Mouse (Mus musculus): Measurements from ENCODE around the gene Cst3. TPM values are rescaled to one million over a fixed set of nuclear protein-coding genes. Genes with fewer than 3 reads are reported as not detected.

Cst3 gene
- polyA plus RNA-seq, 1 experiment from 2014 or later = 344 TPM

- no peak overlapping the region for H3K27ac ChIP-seq
- 44% methylated on average over 3 of the region's 3 CpGs for WGBS
- peaks cover 9% of the 10 kb centered on the region for H3K36me3 ChIP-seq
- H3K9me3 ChIP-seq = no peaks in the 10 kb centered on the region
- no peak for ATAC-seq (ENCODE audit: insufficient number of reproducible peaks, insufficient read depth, low FRiP score, low TSS enrichment, low read depth)
- no peaks in the 10 kb centered on the region for H3K27me3 ChIP-seq
- H3K4me3 ChIP-seq = no peak overlapping the region
- no peak overlapping the region for H3K9ac ChIP-seq
- H3K4me2 ChIP-seq = no peak overlapping the region
- peaks cover 22% of the 10 kb centered on the region for H3K4me1 ChIP-seq
Measured at GRCm38 (mm10) chr2:148877016-148877770, 1.7 kb upstream of the Cst3 start.

DNA sequence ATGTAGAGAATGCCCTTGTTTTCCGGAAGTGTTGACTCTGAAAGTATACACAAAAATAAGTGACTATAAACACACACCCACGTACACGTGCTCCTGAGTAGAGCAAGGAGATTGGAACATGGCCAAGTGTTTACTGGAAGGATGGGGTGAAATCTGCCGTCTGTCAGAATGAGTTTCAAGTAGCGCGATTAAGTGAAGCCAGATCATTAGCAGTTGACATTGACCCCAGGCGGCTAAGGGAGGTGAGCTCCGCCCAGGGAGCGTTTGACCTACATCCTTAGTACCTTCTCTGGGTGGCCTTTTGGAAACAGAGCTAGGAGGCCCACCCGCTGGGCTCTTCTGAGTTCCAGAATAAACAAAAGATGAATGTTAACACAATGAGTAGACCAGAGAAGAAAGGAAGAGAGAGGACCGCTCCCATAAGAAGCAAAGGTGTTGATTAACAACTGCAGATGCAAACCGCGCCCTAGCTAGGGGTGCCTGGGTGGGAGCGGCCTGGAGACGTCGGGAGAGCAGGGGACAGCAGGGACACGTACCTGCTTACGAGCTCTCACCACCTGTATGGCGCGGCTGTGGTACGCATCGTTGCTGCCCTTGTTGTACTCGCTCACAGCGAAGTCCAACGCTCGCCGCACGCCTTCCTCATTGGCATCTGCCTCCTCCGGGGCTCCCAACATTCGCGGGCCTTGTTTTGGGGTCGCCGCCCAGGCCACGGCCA, 716 bp downstream of the Cst3 start:
- H3K9ac ChIP-seq = peak overlapping the region; percentile 90
- ATAC-seq (ENCODE audit: insufficient number of reproducible peaks, insufficient read depth, low FRiP score, low TSS enrichment, low read depth) = peak; percentile 56
- H3K27ac ChIP-seq = peak overlapping the region; percentile 92
- peak overlapping the region; percentile 82 for H3K4me2 ChIP-seq
- peaks cover 22% of the 10 kb centered on the region for H3K4me1 ChIP-seq
- under 1% methylated on average over 34 of the region's 34 CpGs for WGBS
- peak overlapping the region; percentile 89 for H3K4me3 ChIP-seq
- peaks cover 25% of the 10 kb centered on the region for H3K36me3 ChIP-seq
- H3K27me3 ChIP-seq = no peaks in the 10 kb centered on the region
- H3K9me3 ChIP-seq = no peaks in the 10 kb centered on the region

GRCm38 (mm10) chr2:148874224-148874616, 1.3 kb downstream of the Cst3 start:
- no peak for ATAC-seq (ENCODE audit: insufficient number of reproducible peaks, insufficient read depth, low FRiP score, low TSS enrichment, low read depth)
- Histone ChIP-seq H3K4me1 (peaks cover 22% of the 10 kb centered on the region), H3K27me3 (no peaks in the 10 kb centered on the region), H3K27ac (no peak overlapping the region), H3K4me3 (peak overlapping the region; percentile 89), H3K4me2 (peak overlapping the region; percentile 82), H3K9me3 (no peaks in the 10 kb centered on the region), H3K9ac (peak overlapping the region; percentile 90), H3K36me3 (peaks cover 25% of the 10 kb centered on the region)
- 38% methylated on average over 3 of the region's 3 CpGs for WGBS

DNA sequence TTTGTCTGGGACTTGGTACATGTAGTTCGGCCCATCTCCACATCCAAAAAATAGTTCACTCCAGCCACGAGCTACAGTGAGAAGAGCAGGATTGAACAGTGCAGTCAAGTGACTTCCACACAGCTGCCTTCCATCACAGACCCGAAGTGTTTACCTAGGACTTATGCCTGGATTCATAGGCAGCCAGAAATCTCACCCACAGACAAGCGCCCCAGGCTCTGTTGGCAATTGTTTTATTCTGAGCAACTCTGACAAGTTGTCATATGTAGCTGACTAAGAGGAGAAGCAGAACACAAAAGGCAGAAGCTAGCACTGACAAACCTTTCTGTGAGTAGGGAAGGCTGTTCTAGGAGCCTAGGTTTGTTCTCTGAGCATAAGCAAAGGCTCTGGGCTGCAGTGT, 2.6 kb downstream of the Cst3 start:
- WGBS = 73% methylated on average over 4 of the region's 4 CpGs
- peaks cover 22% of the 10 kb centered on the region for H3K4me1 ChIP-seq
- no peak overlapping the region for H3K27ac ChIP-seq
- H3K27me3 ChIP-seq = no peaks in the 10 kb centered on the region
- H3K36me3 ChIP-seq = peaks cover 25% of the 10 kb centered on the region
- peak overlapping the region; percentile 90 for H3K9ac ChIP-seq
- H3K9me3 ChIP-seq = no peaks in the 10 kb centered on the region
- H3K4me2 ChIP-seq = peak overlapping the region; percentile 82
- ATAC-seq (ENCODE audit: insufficient number of reproducible peaks, insufficient read depth, low FRiP score, low TSS enrichment, low read depth) = no peak
- H3K4me3 ChIP-seq = no peak overlapping the region

- Histone ChIP-seq H3K27me3 (no peaks in the 10 kb centered on the region), H3K9ac (no peak overlapping the region), H3K9me3 (no peaks in the 10 kb centered on the region), H3K4me1 (peaks cover 22% of the 10 kb centered on the region), H3K4me3 (no peak overlapping the region), H3K27ac (no peak overlapping the region), H3K4me2 (no peak overlapping the region), H3K36me3 (peaks cover 25% of the 10 kb centered on the region)
- ATAC-seq (ENCODE audit: insufficient number of reproducible peaks, insufficient read depth, low FRiP score, low TSS enrichment, low read depth) = no peak
- 87% methylated on average over 3 of the region's 3 CpGs for WGBS
Measured at GRCm38 (mm10) chr2:148870526-148870925, 5.0 kb downstream of the Cst3 start.

GRCm38 (mm10) chr2:148868959-148869358, 6.5 kb downstream of the Cst3 start:
- peaks cover 17% of the 10 kb centered on the region for H3K4me1 ChIP-seq
- H3K9ac ChIP-seq = no peak overlapping the region
- H3K27me3 ChIP-seq = no peaks in the 10 kb centered on the region
- H3K9me3 ChIP-seq = no peaks in the 10 kb centered on the region
- no peak overlapping the region for H3K4me3 ChIP-seq
- 70% methylated on average over 1 of the region's 1 CpGs for WGBS
- peaks cover 25% of the 10 kb centered on the region for H3K36me3 ChIP-seq
- no peak overlapping the region for H3K4me2 ChIP-seq
- no peak overlapping the region for H3K27ac ChIP-seq
- ATAC-seq (ENCODE audit: insufficient number of reproducible peaks, insufficient read depth, low FRiP score, low TSS enrichment, low read depth) = no peak

DNA sequence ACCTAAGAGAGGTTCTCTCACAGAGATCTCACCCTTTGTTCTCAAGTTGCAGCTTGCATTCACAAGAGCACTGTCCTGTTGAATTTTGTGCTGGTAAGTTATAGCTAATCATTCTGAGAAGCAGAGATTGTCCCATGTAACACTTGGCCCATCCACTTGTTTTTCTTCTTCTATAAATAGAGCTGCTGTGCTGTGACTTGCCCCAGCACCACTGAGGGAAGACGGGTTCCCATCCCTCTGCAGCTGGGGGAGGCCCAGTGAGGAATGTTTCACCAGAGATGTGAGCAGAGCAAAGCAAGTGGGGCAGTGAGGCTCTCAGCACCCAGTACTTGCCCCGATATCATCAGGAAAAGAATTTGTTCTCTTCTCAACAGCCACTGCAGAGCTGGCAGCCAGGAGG, 10.5 kb downstream of the Cst3 start, which contains the start of gene 9230104L09Rik:
9230104L09Rik (minus strand) TSS at position 73 of the 400 bp plus-strand sequence.
- Histone ChIP-seq H3K4me2 (no peak within 1 kb of the TSS), H3K36me3 (no peaks in the 10 kb centered on the region), H3K27me3 (no peaks in the 10 kb centered on the region), H3K4me1 (no peaks in the 10 kb centered on the region), H3K9me3 (no peaks in the 10 kb centered on the region), H3K27ac (no peak within 1 kb of the TSS), H3K4me3 (no peak within 1 kb of the TSS), H3K9ac (no peak within 1 kb of the TSS)
- 61% methylated on average over 2 of the region's 2 CpGs for WGBS
- ATAC-seq (ENCODE audit: insufficient number of reproducible peaks, insufficient read depth, low FRiP score, low TSS enrichment, low read depth) = no peak

GRCm38 (mm10) chr2:148861693-148862092, 13.8 kb downstream of the Cst3 start:
- no peak overlapping the region for H3K27ac ChIP-seq
- no peak overlapping the region for H3K4me2 ChIP-seq
- no peak overlapping the region for H3K4me3 ChIP-seq
- H3K9ac ChIP-seq = no peak overlapping the region
- no peaks in the 10 kb centered on the region for H3K27me3 ChIP-seq
- no peaks in the 10 kb centered on the region for H3K36me3 ChIP-seq
- no peaks in the 10 kb centered on the region for H3K4me1 ChIP-seq
- no peaks in the 10 kb centered on the region for H3K9me3 ChIP-seq
- ATAC-seq (ENCODE audit: insufficient number of reproducible peaks, insufficient read depth, low FRiP score, low TSS enrichment, low read depth) = no peak

GRCm38 (mm10) chr2:148860993-148861392, 14.5 kb downstream of the Cst3 start:
- 70% methylated on average over 4 of the region's 4 CpGs for WGBS
- Histone ChIP-seq H3K36me3 (no peaks in the 10 kb centered on the region), H3K4me3 (no peak overlapping the region), H3K27me3 (no peaks in the 10 kb centered on the region), H3K9me3 (no peaks in the 10 kb centered on the region), H3K4me1 (no peaks in the 10 kb centered on the region), H3K27ac (no peak overlapping the region), H3K9ac (no peak overlapping the region), H3K4me2 (no peak overlapping the region)
- no peak for ATAC-seq (ENCODE audit: insufficient number of reproducible peaks, insufficient read depth, low FRiP score, low TSS enrichment, low read depth)

DNA sequence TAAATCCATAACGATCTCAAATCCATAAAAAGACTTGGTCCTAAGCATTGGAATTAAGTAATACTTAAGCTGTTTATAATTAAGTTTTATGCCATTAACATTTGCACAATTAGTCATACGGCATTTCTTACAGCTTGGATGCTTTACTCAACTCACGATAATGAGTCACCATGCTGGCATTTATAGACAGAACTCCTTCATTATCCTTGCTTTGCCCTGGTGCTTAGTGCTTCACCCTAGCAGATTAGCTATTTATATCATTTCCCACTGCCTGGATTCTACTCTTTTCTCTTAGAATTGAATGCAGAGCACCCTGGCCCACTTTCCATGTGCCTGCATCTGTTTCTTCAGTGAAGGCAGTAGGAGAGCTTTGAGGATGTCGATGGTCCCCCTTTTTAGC, 18.0 kb downstream of the Cst3 start:
- WGBS = 74% methylated on average over 4 of the region's 4 CpGs
- H3K4me3 ChIP-seq = no peak overlapping the region
- no peaks in the 10 kb centered on the region for H3K36me3 ChIP-seq
- ATAC-seq (ENCODE audit: insufficient number of reproducible peaks, insufficient read depth, low FRiP score, low TSS enrichment, low read depth) = no peak
- no peak overlapping the region for H3K27ac ChIP-seq
- no peaks in the 10 kb centered on the region for H3K4me1 ChIP-seq
- no peak overlapping the region for H3K9ac ChIP-seq
- H3K4me2 ChIP-seq = no peak overlapping the region
- H3K9me3 ChIP-seq = no peaks in the 10 kb centered on the region
- no peaks in the 10 kb centered on the region for H3K27me3 ChIP-seq

GRCm38 (mm10) chr2:148856630-148857400, 18.7 kb downstream of the Cst3 start:
- no peak overlapping the region for H3K9ac ChIP-seq
- H3K4me2 ChIP-seq = no peak overlapping the region
- no peaks in the 10 kb centered on the region for H3K36me3 ChIP-seq
- H3K27ac ChIP-seq = no peak overlapping the region
- no peaks in the 10 kb centered on the region for H3K4me1 ChIP-seq
- no peaks in the 10 kb centered on the region for H3K9me3 ChIP-seq
- 74% methylated on average over 8 of the region's 8 CpGs for WGBS
- H3K27me3 ChIP-seq = no peaks in the 10 kb centered on the region
- no peak overlapping the region for H3K4me3 ChIP-seq
- no peak for ATAC-seq (ENCODE audit: insufficient number of reproducible peaks, insufficient read depth, low FRiP score, low TSS enrichment, low read depth)

Data from embryonic facial prominence, embryonic 13.5 days (tissue).